Mouse (Mus musculus) lung, embryonic 15.5 days (tissue): ENCODE data around the gene Polr3g. TPM values are rescaled to one million over a fixed set of nuclear protein-coding genes. Genes with fewer than 3 reads are reported as not detected.
A peak's percentile ranks its signal among the peaks of the same experiment; 100 is the strongest.
"Not testable (repeated sequence)": the region's sequence is repeated elsewhere in the genome, so short reads cannot be mapped to it uniquely, and the experiment has no call there.

Source experiments
- ATAC-seq: fragments of 200-750 bp; cut with Nextera tagmentation; 2 replicates; pipeline ENCODE4 v1.8.0; 2017; ENCODE audit warnings: moderate number of reproducible peaks, borderline replicate concordance; ENCODE audit not compliant: low FRiP score, low TSS enrichment; ENCODE audit errors: extremely low read depth
- H3K27ac ChIP-seq: fragments of 300-500 bp; sonication (generic); 2 replicates; pipeline ENCODE4 v1.5.1; 2015; ENCODE audit warnings: moderate library complexity, mild to moderate bottlenecking, inconsistent platforms
- H3K27me3 ChIP-seq: fragments of 300-500 bp; sonication (generic); 2 replicates; pipeline ENCODE4 v1.6.1; 2015; ENCODE audit warnings: inconsistent platforms
- H3K36me3 ChIP-seq: fragments of 300-500 bp; sonication (generic); 2 replicates; pipeline ENCODE4 v1.6.1; 2015; ENCODE audit warnings: inconsistent platforms
- H3K4me1 ChIP-seq: fragments of 300-500 bp; sonication (generic); 2 replicates; pipeline ENCODE4 v1.6.1; 2015; ENCODE audit warnings: inconsistent platforms
- H3K4me2 ChIP-seq: fragments of 300-500 bp; sonication (generic); 2 replicates; pipeline ENCODE4 v1.6.1; 2015; ENCODE audit warnings: inconsistent platforms, mild to moderate bottlenecking, moderate library complexity
- H3K4me3 ChIP-seq: fragments of 300-500 bp; sonication (generic); 2 replicates; pipeline ENCODE4 v1.5.1; 2015; ENCODE audit warnings: mild to moderate bottlenecking, inconsistent platforms
- H3K9ac ChIP-seq: fragments of 300-500 bp; sonication (generic); 2 replicates; pipeline ENCODE4 v1.6.1; 2015; ENCODE audit warnings: inconsistent platforms
- H3K9me3 ChIP-seq: fragments of 300-500 bp; sonication (generic); 2 replicates; pipeline ENCODE4 v1.6.1; 2016; ENCODE audit warnings: inconsistent platforms
- WGBS: fragments of 180-500 bp; shearing (Covaris S2); methylation state at CpG from one replicate; pipeline ENCODE4 v1.1.7; 2015; 5-methylcytosine and 5-hydroxymethylcytosine counted together
- polyA plus RNA-seq: library from polyadenylated mRNA; unstranded; fragments of >200 nt; fragmentation: Nextera tagmentation; extraction: Ambion mirVana; gene quantifications from 2 replicates; pipeline ENCODE4 v1.2.1, GENCODE M21; 2015

Gene Polr3g
- polyA plus RNA-seq, 1 experiment from 2014 or later, result 12.1 TPM

DNA sequence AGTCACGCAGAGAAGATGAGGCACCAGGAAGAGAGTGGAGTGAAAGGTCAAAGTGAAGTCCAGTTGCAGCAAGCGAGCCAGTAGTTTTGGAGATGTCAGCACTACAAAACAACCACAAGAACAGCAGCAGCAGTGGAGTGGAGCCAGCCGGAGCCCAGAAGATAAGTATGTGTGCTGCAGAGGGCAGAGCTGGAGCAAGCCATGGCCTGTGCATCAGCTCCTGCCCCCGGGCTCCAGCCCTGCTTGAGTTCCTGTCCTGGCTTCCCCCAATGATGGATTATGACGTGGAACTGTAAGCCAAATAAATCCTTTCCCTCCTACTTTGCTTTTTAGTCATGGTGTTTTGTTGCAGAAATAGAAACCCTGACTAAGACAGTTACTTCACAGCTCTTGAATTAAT, 26.6 kb downstream of the Polr3g start:
- Histone ChIP-seq H3K27ac (no peak overlapping the region), H3K4me1 (no peaks in the 10 kb centered on the region), H3K9me3 (no peaks in the 10 kb centered on the region), H3K9ac (no peak overlapping the region), H3K36me3 (0 out of 2 replicates have a peak, but pooled peaks cover 2% of the 10 kb centered on the region), H3K4me3 (no peak overlapping the region), H3K27me3 (no peaks in the 10 kb centered on the region), H3K4me2 (no peak overlapping the region)
- 69% methylated on average over 5 of the region's 5 CpGs for WGBS
- ATAC-seq, result no peak

DNA sequence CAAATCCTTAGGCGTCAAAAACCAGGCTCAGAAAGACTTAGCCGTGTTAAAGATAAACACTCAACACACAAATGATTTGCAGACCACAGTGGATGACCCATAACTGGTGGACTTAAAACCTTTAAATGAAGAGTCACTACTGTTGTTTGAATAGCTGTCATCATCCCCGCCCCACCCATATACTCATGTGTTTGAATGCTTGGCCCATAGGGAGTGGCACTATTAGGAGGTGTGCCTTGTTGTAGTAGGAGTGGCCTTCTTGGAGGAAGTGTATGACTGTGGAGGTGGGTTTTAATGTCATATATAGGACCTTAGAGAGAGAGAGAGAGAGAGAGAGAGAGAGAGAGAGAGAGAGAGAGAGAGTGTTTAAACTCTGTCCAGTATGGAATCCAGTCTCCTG, 27.7 kb downstream of the Polr3g start:
- no peak overlapping the region for H3K4me3 ChIP-seq
- no peaks in the 10 kb centered on the region for H3K27me3 ChIP-seq
- no peak overlapping the region for H3K27ac ChIP-seq
- no peak overlapping the region for H3K9ac ChIP-seq
- no peaks in the 10 kb centered on the region for H3K4me1 ChIP-seq
- H3K4me2 ChIP-seq, result no peak overlapping the region
- no peaks in the 10 kb centered on the region for H3K9me3 ChIP-seq
- ATAC-seq, result no peak
- 77% methylated on average over 3 of the region's 3 CpGs for WGBS
- H3K36me3 ChIP-seq, result no peaks in the 10 kb centered on the region

GRCm38 (mm10) chr13:81675333-81675732, 35.5 kb downstream of the Polr3g start:
- H3K4me1 ChIP-seq, result no peaks in the 10 kb centered on the region
- H3K27me3 ChIP-seq, result no peaks in the 10 kb centered on the region
- no peak for ATAC-seq
- 68% methylated on average over 8 of the region's 8 CpGs for WGBS
- no peak overlapping the region for H3K4me2 ChIP-seq
- no peaks in the 10 kb centered on the region for H3K9me3 ChIP-seq
- peaks cover 25% of the 10 kb centered on the region for H3K36me3 ChIP-seq
- H3K27ac ChIP-seq, result no peak overlapping the region
- no peak overlapping the region for H3K9ac ChIP-seq
- H3K4me3 ChIP-seq, result no peak overlapping the region

DNA sequence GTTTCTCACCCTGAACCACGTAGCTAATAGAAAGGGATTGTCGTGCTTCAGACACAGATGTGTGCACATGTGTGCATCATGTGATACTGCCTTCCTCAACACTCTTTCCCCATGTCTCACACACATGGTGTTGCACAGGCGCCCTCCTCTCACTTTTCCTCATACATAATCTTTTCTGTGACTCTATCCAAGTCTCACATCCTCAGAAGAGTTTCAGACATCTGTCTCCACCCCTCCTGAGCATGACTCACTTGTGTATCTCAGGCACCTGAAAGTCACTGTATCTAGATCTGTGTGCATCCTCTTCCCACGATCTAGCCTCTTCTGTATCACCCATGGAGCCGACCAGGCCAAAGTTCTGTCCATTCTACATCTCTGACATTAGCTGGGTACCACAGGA, 43.1 kb downstream of the Polr3g start:
- ATAC-seq, result no peak

DNA sequence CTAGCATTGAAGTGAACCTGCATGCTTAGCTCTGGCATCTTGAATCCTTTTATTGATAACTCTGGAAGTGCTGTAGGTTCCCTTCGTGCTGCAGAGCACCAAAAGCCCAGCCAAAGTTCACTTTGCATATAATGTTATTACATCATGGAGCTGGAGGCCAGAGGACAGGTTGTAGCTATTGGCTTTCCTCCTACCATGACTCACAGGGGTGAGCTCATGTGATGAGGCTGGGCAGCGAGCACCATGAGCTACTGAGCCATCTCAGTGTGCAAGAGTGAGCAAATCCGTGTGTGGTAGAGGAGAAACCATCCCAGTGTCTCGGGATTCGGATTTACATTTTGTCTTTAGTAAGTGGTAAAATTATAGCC, 46.5 kb downstream of the Polr3g start:
- H3K9me3 ChIP-seq, result no peaks in the 10 kb centered on the region
- ATAC-seq, result no peak
- no peak overlapping the region for H3K27ac ChIP-seq
- peaks cover 41% of the 10 kb centered on the region for H3K36me3 ChIP-seq
- no peak overlapping the region for H3K4me2 ChIP-seq
- 0 out of 2 replicates have a peak, but pooled peaks cover 7% of the 10 kb centered on the region for H3K4me1 ChIP-seq
- H3K4me3 ChIP-seq, result no peak overlapping the region
- H3K9ac ChIP-seq, result no peak overlapping the region
- no peaks in the 10 kb centered on the region for H3K27me3 ChIP-seq
- WGBS, result 84% methylated on average over 5 of the region's 5 CpGs

More for the DNA sequence above, 43.1 kb downstream of the Polr3g start:
- H3K27ac ChIP-seq, result no peak overlapping the region
- no peaks in the 10 kb centered on the region for H3K27me3 ChIP-seq
- H3K9ac ChIP-seq, result no peak overlapping the region
- H3K4me1 ChIP-seq, result 0 out of 2 replicates have a peak, but pooled peaks cover 2% of the 10 kb centered on the region
- H3K9me3 ChIP-seq, result no peaks in the 10 kb centered on the region
- H3K4me3 ChIP-seq, result no peak overlapping the region
- peaks cover 51% of the 10 kb centered on the region for H3K36me3 ChIP-seq
- no peak overlapping the region for H3K4me2 ChIP-seq
- WGBS, result 88% methylated on average over 5 of the region's 5 CpGs

GRCm38 (mm10) chr13:81663566-81664330, 47.1 kb downstream of the Polr3g start:
- Histone ChIP-seq H3K4me2 (no peak overlapping the region), H3K4me1 (peaks cover 11% of the 10 kb centered on the region), H3K9ac (no peak overlapping the region), H3K36me3 (peaks cover 36% of the 10 kb centered on the region), H3K9me3 (no peaks in the 10 kb centered on the region), H3K27ac (no peak overlapping the region), H3K27me3 (no peaks in the 10 kb centered on the region), H3K4me3 (no peak overlapping the region)
- 69% methylated on average over 12 of the region's 12 CpGs for WGBS
- no peak for ATAC-seq

GRCm38 (mm10) chr13:81658053-81658752, 52.6 kb downstream of the Polr3g start:
- ATAC-seq, result peak; percentile 4; the same call in 1 of the 2 replicates
- Histone ChIP-seq H3K27me3 (no peaks in the 10 kb centered on the region), H3K9me3 (no peaks in the 10 kb centered on the region), H3K4me2 (peak overlapping the region; percentile 73), H3K36me3 (no peaks in the 10 kb centered on the region; the same call in 1 of the 2 replicates), H3K9ac (peak overlapping the region; percentile 78), H3K4me1 (peaks cover 21% of the 10 kb centered on the region), H3K4me3 (peak overlapping the region; percentile 88), H3K27ac (no peak overlapping the region; the same call in none of the 2 replicates)
- 2% methylated on average over 21 of the region's 21 CpGs for WGBS

GRCm38 (mm10) chr13:81657351-81658052, 53.3 kb downstream of the Polr3g start, which contains the start of gene Lysmd3:
TSS of gene Lysmd3 (plus strand) at chr13:81657663.
- under 1% methylated on average over 69 of the region's 73 CpGs for WGBS
- Histone ChIP-seq H3K9me3 (no peaks in the 10 kb centered on the region), H3K27me3 (no peaks in the 10 kb centered on the region), H3K4me1 (peaks cover 21% of the 10 kb centered on the region), H3K36me3 (no peaks in the 10 kb centered on the region; the same call in 1 of the 2 replicates), H3K27ac (peak within 1 kb of the TSS; percentile 93), H3K4me3 (peak within 1 kb of the TSS; percentile 88), H3K4me2 (peak within 1 kb of the TSS; percentile 73), H3K9ac (peak within 1 kb of the TSS; percentile 78)
- ATAC-seq, result peak; percentile 100

- Histone ChIP-seq H3K27ac (peak overlapping the region; percentile 93), H3K9me3 (no peaks in the 10 kb centered on the region), H3K4me2 (peak overlapping the region; percentile 73), H3K4me3 (peak overlapping the region; percentile 88), H3K9ac (peak overlapping the region; percentile 56), H3K4me1 (peaks cover 21% of the 10 kb centered on the region), H3K27me3 (no peaks in the 10 kb centered on the region), H3K36me3 (no peaks in the 10 kb centered on the region; the same call in 1 of the 2 replicates)
- 19% methylated on average over 5 of the region's 5 CpGs for WGBS
- no peak; the same call in 1 of the 2 replicates for ATAC-seq
These were observed 53.8 kb downstream of the Polr3g start for GRCm38 (mm10) chr13:81657008-81657350.

- H3K4me3 ChIP-seq, result no peak overlapping the region
- H3K36me3 ChIP-seq, result no peaks in the 10 kb centered on the region
- peak overlapping the region; percentile 73 for H3K4me2 ChIP-seq
- no peak overlapping the region for H3K9ac ChIP-seq
- no peaks in the 10 kb centered on the region for H3K27me3 ChIP-seq
- WGBS, result 20% methylated on average over 14 of the region's 14 CpGs
- H3K9me3 ChIP-seq, result no peaks in the 10 kb centered on the region
- peak overlapping the region; percentile 66 for H3K27ac ChIP-seq
- no peak for ATAC-seq
- peaks cover 21% of the 10 kb centered on the region for H3K4me1 ChIP-seq
These were observed 54.5 kb downstream of the Polr3g start for GRCm38 (mm10) chr13:81656091-81656850.

DNA sequence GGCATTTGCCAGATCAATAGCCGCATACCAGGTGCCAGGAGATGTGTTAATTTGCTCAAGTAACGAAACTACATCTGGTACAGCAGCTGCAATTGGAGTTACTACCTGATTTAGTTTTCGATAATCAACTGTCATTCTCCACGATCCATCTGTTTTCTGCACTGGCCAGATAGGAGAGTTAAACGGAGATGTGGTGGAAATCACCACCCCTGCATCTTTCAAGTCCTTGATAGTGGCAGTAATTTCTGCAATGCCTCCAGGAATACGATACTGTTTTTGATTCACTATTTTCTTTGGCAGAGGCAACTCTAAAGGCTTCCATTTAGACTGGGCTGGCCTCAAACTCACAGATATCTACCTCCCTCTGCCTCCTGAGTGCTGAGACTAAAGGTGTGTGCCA, 60.4 kb downstream of the Polr3g start:
- not testable (repeated sequence) for ATAC-seq, H3K4me1 ChIP-seq, H3K36me3 ChIP-seq, H3K9ac ChIP-seq, H3K4me3 ChIP-seq, H3K27ac ChIP-seq, H3K4me2 ChIP-seq, H3K27me3 ChIP-seq, H3K9me3 ChIP-seq
- WGBS, result 83% methylated on average over 5 of the region's 6 CpGs
